Mouse (Mus musculus) retina, postnatal 7 days (tissue): Measurements from ENCODE around the gene Dnah17.

ENCODE experiments used
- DNase-seq: peaks from one replicate; pipeline ENCODE4 v3.0.0-alpha.2; 2012; ENCODE audit warnings: low read depth, low spot score

Gene Dnah17

GRCm38 (mm10) chr11:118024111-118024510 lies 106.3 kb downstream of the Dnah17 start:
- DNase-seq: no peak

- no peak for DNase-seq
Measured at GRCm38 (mm10) chr11:118023475-118023874, 107.0 kb downstream of the Dnah17 start.

- DNase-seq: peak; percentile 46
Measured at GRCm38 (mm10) chr11:118021806-118022205, 108.6 kb downstream of the Dnah17 start.

- no peak for DNase-seq
Measured at GRCm38 (mm10) chr11:118018328-118018727, 112.1 kb downstream of the Dnah17 start.

GRCm38 (mm10) chr11:118015381-118016145 lies 114.9 kb downstream of the Dnah17 start:
- DNase-seq: no peak

GRCm38 (mm10) chr11:118014391-118014995 lies 115.9 kb downstream of the Dnah17 start:
- no peak for DNase-seq

- no peak for DNase-seq
Measured at GRCm38 (mm10) chr11:118013339-118013738, 117.1 kb downstream of the Dnah17 start.

GRCm38 (mm10) chr11:118012595-118012994 lies 117.8 kb downstream of the Dnah17 start:
- no peak for DNase-seq

GRCm38 (mm10) chr11:118009865-118010571 lies 120.4 kb downstream of the Dnah17 start:
- no peak for DNase-seq

- DNase-seq: no peak
Measured at GRCm38 (mm10) chr11:118008843-118009242, 121.6 kb downstream of the Dnah17 start.

GRCm38 (mm10) chr11:118008144-118008805 lies 122.2 kb downstream of the Dnah17 start:
- no peak for DNase-seq

GRCm38 (mm10) chr11:118007460-118008143 lies 122.8 kb downstream of the Dnah17 start:
- DNase-seq: no peak

- no peak for DNase-seq
Measured at GRCm38 (mm10) chr11:118004217-118004616, 126.2 kb downstream of the Dnah17 start.

- no peak for DNase-seq
Measured at GRCm38 (mm10) chr11:118003718-118004117, 126.7 kb downstream of the Dnah17 start.

GRCm38 (mm10) chr11:118003176-118003575 lies 127.3 kb downstream of the Dnah17 start:
- no peak for DNase-seq

- no peak for DNase-seq
Measured at GRCm38 (mm10) chr11:118000565-118001215, 129.7 kb downstream of the Dnah17 start.

- no peak for DNase-seq
Measured at GRCm38 (mm10) chr11:118000083-118000482, 130.4 kb downstream of the Dnah17 start.

- DNase-seq: no peak
Measured at GRCm38 (mm10) chr11:117999260-117999934, 131.0 kb downstream of the Dnah17 start.

- DNase-seq: no peak
Measured at GRCm38 (mm10) chr11:117998356-117998755, 132.1 kb downstream of the Dnah17 start.

- DNase-seq: no peak
Measured at GRCm38 (mm10) chr11:117997085-117997484, 133.3 kb downstream of the Dnah17 start.
